Mouse (Mus musculus): ENCODE measurements around the gene Aqp3. TPM values are rescaled to one million over a fixed set of nuclear protein-coding genes. Genes with fewer than 3 reads are reported as not detected.

Aqp3 gene
- total and polyA plus RNA-seq, 3 experiments = not detected

GRCm38 (mm10) chr4:41116817-41117216 lies 18.8 kb upstream of the Aqp3 start:
- no peak for DNase-seq (ENCODE audit: extremely low read depth)
- Histone ChIP-seq H3K79me2 (replicated peaks; ENCODE audit: control insufficient read depth, extremely low read depth, insufficient read depth, poor library complexity, severe bottlenecking) (no peaks in the 10 kb centered on the region), H3K36me3 (replicated peaks in 1 of 2; ENCODE audit: control insufficient read depth in 1 of 2, insufficient read depth in 1 of 2, low read length in 1 of 2) (peaks cover 81 to 93% of the 10 kb centered on the region in 2 experiments), H3K4me2 (ENCODE audit: insufficient read depth, low read depth, poor library complexity, severe bottlenecking) (no peak overlapping the region), H3K4me3 (replicated peaks in 1 of 3; ENCODE audit: low read depth in 2 of 3, low read length in 2 of 3, poor library complexity in 1 of 3) (no peak overlapping the region), H3K27me3 (replicated peaks) (no peaks in the 10 kb centered on the region), H3K9ac (ENCODE audit: insufficient read depth, low read depth) (no peak overlapping the region), H3K9me3 (replicated peaks; ENCODE audit: low read length) (no peaks in the 10 kb centered on the region), H3K27ac (ENCODE audit: insufficient read depth, low read depth) (no peak overlapping the region), H3K4me1 (ENCODE audit: control insufficient read depth in 1 of 2, insufficient read depth in 2 of 2) (no peaks in the 10 kb centered on the region)
- TF ChIP-seq CHD2 (IDR thresholded peaks at IDR 0.05; ENCODE audit: low read length) (no peak), MAX (IDR thresholded peaks at IDR 0.05; ENCODE audit: low read length) (no peak), E2F4 (IDR thresholded peaks at IDR 0.05; ENCODE audit: insufficient replicate concordance, low read depth, low read length) (no peak), USF1 (IDR thresholded peaks at IDR 0.05; ENCODE audit: low read depth, low read length) (no peak), POLR2AphosphoS2 (IDR thresholded peaks at IDR 0.05; ENCODE audit: low read depth, low read length) (no peak), SIN3A (IDR thresholded peaks at IDR 0.05; ENCODE audit: low read length) (no peak), ZNF384 (IDR thresholded peaks at IDR 0.05; ENCODE audit: low read depth, low read length) (no peak), JUND (conservative IDR thresholded peaks at IDR 0.05; ENCODE audit: low read depth, low read length) (no peak), PAX5 (IDR thresholded peaks at IDR 0.05; ENCODE audit: low read length) (no peak), TCF12 (IDR thresholded peaks at IDR 0.05; ENCODE audit: low read depth, low read length) (no peak), JUN (IDR thresholded peaks at IDR 0.05; ENCODE audit: insufficient read depth, low read depth, low read length) (no peak), ZC3H11A (IDR thresholded peaks at IDR 0.05; ENCODE audit: low read depth, low read length) (no peak), SMC3 (IDR thresholded peaks at IDR 0.05; ENCODE audit: low read depth, low read length) (no peak)
- dilution Hi-C loops (cut with MboI; ENCODE audit: extremely low pct_ligation_motif_present, extremely low pct_unique_long_range_greater_than_20kb, low sequenced_read_pairs) = no loop called here
- in situ Hi-C loops (cut with MboI; ENCODE audit: low pct_ligation_motif_present, low pct_unique_long_range_greater_than_20kb, low sequenced_read_pairs) = loop anchor here (5.0 kb wide), 1 partner anchor 55 kb away; no protein-coding TSS in a partner anchor

GRCm38 (mm10) chr4:41115793-41116192 lies 17.8 kb upstream of the Aqp3 start:
- no peaks in the 10 kb centered on the region for H3K4me1 ChIP-seq (ENCODE audit: control insufficient read depth in 1 of 2, insufficient read depth in 2 of 2)
- no peak overlapping the region for H3K27ac ChIP-seq (ENCODE audit: insufficient read depth, low read depth)
- dilution Hi-C loops (cut with MboI; ENCODE audit: extremely low pct_ligation_motif_present, extremely low pct_unique_long_range_greater_than_20kb, low sequenced_read_pairs) (no loop called here), in situ Hi-C loops (cut with MboI; ENCODE audit: low pct_ligation_motif_present, low pct_unique_long_range_greater_than_20kb, low sequenced_read_pairs) (loop anchor here (5.0 kb wide), 1 partner anchor 53 kb away; no protein-coding TSS in a partner anchor)
- H3K9me3 ChIP-seq (replicated peaks; ENCODE audit: low read length) = no peaks in the 10 kb centered on the region
- no peak overlapping the region for H3K4me3 ChIP-seq (replicated peaks in 1 of 3; ENCODE audit: low read depth in 2 of 3, low read length in 2 of 3, poor library complexity in 1 of 3)
- H3K27me3 ChIP-seq (replicated peaks) = no peaks in the 10 kb centered on the region
- no peak for TF ChIP-seq ELF1 (IDR thresholded peaks at IDR 0.05; ENCODE audit: low read depth, low read length)
- no peak for TF ChIP-seq MXI1 (IDR thresholded peaks at IDR 0.05; ENCODE audit: low read depth, low read length)
- no peak for TF ChIP-seq BHLHE40 (IDR thresholded peaks at IDR 0.05; ENCODE audit: low read depth, low read length)
- TF ChIP-seq ZNF384 (IDR thresholded peaks at IDR 0.05; ENCODE audit: low read depth, low read length) = no peak
- no peak for TF ChIP-seq ZKSCAN1 (IDR thresholded peaks at IDR 0.05; ENCODE audit: borderline replicate concordance, low read depth, low read length)
- TF ChIP-seq JUN (IDR thresholded peaks at IDR 0.05; ENCODE audit: insufficient read depth, low read depth, low read length) = no peak
- DNase-seq (ENCODE audit: extremely low read depth) = no peak
- H3K36me3 ChIP-seq (replicated peaks in 1 of 2; ENCODE audit: control insufficient read depth in 1 of 2, insufficient read depth in 1 of 2, low read length in 1 of 2) = peaks cover 71 to 85% of the 10 kb centered on the region in 2 experiments
- no peak overlapping the region for H3K4me2 ChIP-seq (ENCODE audit: insufficient read depth, low read depth, poor library complexity, severe bottlenecking)
- H3K79me2 ChIP-seq (replicated peaks; ENCODE audit: control insufficient read depth, extremely low read depth, insufficient read depth, poor library complexity, severe bottlenecking) = no peaks in the 10 kb centered on the region
- no peak overlapping the region for H3K9ac ChIP-seq (ENCODE audit: insufficient read depth, low read depth)

Data from CH12.LX (cell line).